Mouse (Mus musculus): ENCODE results near the gene Zfp503.

The Zfp503 gene

DNA sequence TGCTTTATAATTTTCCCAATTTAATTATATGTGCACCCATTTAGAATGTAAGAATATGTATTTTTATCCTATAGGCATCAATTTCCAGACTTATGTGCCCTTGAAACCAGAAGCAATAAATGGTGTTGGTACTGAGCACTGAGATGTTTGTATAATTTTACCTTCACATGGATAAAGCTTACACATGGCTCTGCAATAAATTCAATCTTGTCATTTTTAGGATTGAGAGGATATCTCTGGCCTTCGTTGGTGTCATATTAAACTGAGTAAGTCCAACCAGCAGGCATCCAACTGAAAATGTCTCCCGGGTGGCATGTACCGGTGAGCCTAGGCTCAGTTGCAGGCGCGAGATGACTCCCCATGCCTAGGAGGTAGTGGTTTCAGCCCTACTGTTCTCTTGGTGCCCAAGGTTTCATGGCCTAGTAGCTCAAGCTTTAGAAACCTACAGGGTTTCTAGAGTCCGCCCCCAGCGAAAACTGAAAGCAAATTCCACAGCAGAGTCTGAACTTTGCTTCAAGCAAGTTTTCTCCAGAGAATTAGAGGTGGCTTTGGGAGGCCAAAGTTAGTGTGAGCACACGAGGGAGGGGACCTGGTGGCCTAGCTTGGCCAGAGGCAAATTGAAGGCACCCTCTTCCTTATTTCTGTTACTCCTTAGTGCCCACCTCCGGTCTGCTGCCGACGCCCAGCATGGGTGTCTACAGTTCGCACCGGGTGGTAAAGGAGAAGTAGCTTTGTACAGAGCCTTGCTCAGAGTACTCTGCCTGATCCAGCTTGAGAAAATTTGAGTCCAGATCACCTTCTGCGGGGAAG lies 4.1 kb upstream of the Zfp503 start:
- no peak for DNase-seq

DNA sequence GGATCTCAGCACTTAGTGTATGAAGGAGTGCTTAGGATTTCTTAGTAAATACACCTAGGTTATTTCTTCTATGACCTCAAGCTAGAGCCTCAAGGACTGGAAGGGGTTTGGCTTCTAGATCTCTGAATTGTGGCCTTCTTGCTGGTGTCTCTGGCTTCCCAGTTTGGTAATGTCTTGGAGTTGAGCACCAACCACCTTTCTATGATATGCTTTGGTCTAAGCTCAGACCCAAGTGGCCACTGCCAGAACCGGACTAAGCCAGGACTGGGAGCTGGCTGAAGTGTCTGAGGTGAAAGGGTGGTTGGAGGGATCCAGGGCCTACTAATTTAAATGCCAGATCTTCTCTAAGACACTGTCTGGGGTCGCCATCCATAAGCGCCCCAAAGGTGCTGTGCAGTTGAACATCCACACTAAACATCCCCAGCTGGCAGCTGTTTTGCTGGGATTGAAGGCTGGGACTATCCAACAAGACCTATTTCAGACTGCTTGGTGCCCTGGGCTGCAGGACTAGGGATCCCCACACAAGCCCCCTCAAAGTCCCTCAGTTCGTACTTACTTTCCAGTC lies 3.0 kb upstream of the Zfp503 start:
- no peak for DNase-seq

- no peak for DNase-seq
Measured at GRCm38 (mm10) chr14:21991856-21992255, 2.5 kb upstream of the Zfp503 start.

- no peak for DNase-seq
Measured at GRCm38 (mm10) chr14:21991251-21991780, 1.9 kb upstream of the Zfp503 start.

GRCm38 (mm10) chr14:21990321-21991021 lies 1.1 kb upstream of the Zfp503 start:
- DNase-seq = no peak

- DNase-seq = no peak
Measured at GRCm38 (mm10) chr14:21988577-21989290, 667 bp downstream of the Zfp503 start.

- peak; percentile 57 for DNase-seq
Measured at GRCm38 (mm10) chr14:21987660-21988576, 1.5 kb downstream of the Zfp503 start.

- peak; percentile 18 for DNase-seq
Measured at GRCm38 (mm10) chr14:21986733-21987659, 2.4 kb downstream of the Zfp503 start.

DNA sequence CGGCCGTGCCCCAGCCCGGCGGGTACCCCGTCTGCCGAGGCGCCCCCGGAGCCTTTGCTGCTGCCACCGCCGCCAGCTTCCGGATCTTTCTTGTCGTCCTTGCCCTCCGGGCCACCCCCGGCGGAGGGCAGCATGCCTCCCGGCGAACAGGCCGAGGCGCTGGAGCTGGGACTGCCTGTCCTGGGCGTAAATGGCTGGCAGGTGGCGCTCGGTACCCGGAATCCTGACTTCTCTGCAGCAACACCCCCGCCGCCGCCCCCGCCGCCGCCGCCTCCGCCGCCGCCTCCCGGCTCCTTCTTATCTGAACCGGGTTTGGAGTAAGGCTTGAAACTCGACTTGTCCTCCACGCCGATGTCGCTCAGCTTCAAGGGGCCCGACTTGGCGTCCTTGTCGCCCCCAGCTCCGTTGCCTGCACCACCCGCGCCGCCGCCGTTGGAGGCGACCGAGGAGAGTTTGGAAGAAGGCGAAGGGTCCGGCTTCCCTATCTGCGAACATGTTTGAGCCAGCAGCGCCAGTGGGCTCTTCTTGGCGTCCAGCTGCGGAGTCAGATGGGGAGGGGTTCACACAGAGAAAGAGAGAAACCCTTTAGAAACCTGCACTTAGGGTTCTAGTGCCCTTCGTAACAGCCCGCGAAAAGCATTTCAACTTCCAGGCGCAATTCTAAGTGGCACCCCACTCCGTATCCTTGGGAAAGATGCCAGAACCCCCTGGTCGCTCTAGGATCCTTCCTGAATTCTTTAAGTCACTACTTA lies 3.2 kb downstream of the Zfp503 start:
- DNase-seq = peak; percentile 59

DNA sequence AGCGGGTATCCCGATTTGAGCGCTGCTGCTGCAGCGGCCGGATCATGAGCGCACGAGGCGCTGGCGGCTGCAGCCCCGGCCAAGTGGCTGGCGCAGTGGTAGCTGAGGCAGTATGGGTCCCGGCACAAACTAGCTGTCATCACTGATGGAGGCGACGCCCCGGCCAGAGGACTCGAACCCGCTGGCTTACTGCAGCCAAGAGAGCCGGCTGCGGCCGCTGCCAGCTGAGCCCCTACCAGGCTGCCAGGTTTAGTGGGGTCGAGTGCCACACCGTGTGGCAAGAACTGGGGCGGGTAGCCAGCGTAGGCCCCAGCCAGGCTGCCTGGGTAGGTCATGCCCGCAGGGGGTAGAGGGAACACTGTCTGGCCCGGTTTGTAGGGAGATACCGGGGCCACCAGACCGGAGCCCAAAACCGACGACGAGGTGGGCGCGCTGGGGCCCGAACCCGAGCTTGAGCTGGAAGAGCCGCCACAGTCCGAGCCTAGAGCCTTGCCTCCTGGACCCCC lies 3.9 kb downstream of the Zfp503 start:
- peak; percentile 20 for DNase-seq

GRCm38 (mm10) chr14:21984757-21985425 lies 4.5 kb downstream of the Zfp503 start:
- no peak for DNase-seq

- DNase-seq = no peak
Measured at GRCm38 (mm10) chr14:21983950-21984730, 5.3 kb downstream of the Zfp503 start.

GRCm38 (mm10) chr14:21983311-21983949 lies 6.0 kb downstream of the Zfp503 start:
- no peak for DNase-seq

DNA sequence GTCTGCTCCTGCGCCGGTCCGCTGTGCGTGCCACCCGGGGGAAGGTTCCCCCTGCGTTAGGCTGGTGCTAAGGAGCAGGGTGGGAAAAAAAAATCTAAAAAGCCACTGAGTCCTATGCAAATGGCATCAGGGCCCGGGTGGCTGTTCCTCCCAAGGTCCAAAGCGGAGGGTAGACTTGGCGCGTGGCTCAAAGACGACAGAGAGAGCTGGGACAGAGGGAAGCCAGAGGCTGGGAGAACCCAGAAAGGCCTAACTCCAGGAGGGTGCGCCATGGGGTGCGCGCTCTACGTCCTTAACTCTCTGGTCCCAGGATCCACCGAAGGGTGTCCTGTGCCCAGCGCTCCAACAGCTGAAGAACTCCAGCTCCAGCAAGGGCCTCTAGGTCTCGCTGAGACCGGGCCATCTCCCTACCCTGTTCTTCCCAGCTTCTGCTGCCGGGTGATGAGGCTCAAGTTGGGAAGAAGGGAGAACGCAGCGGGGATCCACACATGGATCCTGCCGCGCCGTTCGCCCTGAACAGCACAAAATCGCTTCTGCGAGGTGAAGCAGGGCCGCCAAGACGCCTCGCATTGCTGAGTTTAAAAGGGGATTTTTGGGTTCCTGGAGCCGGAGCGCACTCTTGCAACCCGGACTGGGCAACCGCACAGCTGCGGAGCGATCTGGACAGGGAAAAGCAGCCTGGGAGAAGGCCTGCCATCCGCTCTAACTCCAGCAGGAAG lies 6.7 kb downstream of the Zfp503 start:
- no peak for DNase-seq

GRCm38 (mm10) chr14:21982096-21982591 lies 7.3 kb downstream of the Zfp503 start:
- no peak for DNase-seq

DNA sequence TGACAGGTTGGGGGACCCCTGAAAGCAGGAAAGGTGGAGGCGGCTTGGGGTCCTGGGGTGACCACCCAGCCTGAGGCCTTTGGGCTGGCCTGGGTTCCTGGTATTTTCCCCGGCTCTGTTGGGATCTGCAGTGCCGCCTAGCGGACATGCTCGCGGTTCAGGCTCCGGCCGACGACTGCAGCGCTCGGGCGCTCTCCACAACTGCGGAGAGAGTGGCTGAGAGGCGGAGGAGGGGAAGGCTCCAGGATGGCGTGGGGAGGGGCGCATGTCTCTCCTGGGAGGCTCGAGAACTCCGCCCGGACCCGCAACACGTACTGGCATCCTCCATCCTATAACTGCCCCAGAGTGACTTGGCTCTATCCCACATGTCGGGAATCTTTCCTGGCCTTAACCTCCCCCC lies 7.9 kb downstream of the Zfp503 start:
- DNase-seq = peak; percentile 46

- DNase-seq = no peak
Measured at GRCm38 (mm10) chr14:21968978-21969377, 20.4 kb downstream of the Zfp503 start.

Data from cerebellum, adult 8-10 months (tissue).